Mouse (Mus musculus): ENCODE data around the gene Plcz1. TPM values are rescaled to one million over a fixed set of nuclear protein-coding genes. Genes with fewer than 3 reads are reported as not detected.

Plcz1 gene
- polyA plus RNA-seq, 1 experiment, result not detected

DNA sequence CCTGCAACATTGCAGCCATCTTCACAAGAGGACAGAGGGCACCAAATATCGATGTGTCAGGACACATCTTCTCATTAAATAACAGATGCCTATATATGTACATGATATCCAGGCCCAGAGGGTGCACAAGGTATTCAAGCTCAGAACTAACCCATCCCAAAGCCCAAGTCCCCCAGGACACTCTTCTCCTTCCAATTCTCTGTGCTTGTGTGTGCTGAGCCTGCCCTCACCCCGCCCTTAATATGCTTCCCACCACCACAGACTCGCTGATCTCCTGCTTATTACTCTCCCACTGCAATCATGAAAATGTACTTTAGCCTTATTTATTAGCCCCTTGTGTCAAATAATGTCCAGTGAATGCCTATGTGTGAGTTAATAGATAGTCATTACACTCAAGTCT is 76.4 kb downstream of the Plcz1 start:
- H3K36me3 ChIP-seq (ENCODE audit: control insufficient read depth), result no peaks in the 10 kb centered on the region
- no peak overlapping the region for H3K4me3 ChIP-seq (replicated peaks)
- TF ChIP-seq GATA1 (IDR thresholded peaks at IDR 0.05; ENCODE audit: low read length), result no peak
- TF ChIP-seq TAL1 (IDR thresholded peaks at IDR 0.05; ENCODE audit: low read length), result no peak
- H3K9me3 ChIP-seq (ENCODE audit: control insufficient read depth, low read length), result peaks cover 2% of the 10 kb centered on the region; the same call in 1 of the 2 replicates
- H3K27me3 ChIP-seq (ENCODE audit: control insufficient read depth), result no peaks in the 10 kb centered on the region
- H3K4me1 ChIP-seq (ENCODE audit: control insufficient read depth), result no peaks in the 10 kb centered on the region

DNA sequence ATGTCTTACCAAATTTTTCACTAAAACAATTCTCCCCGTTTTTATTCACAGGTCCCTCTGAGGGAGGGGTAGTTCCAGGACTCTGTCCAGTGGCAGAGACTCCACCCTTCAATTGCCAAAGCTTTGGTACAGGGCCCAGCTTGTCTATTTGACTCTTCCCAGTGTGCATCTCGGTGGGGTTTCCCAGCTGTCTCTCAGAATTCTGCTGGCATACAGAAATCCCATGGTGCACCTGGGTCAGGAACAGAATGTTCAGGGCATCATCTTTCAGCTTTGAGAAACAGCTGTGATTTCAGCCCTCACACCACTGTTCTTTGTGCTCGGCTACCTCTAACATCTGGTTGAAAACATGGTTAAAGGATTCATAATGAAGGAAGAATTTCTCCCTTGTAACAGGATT is 77.5 kb downstream of the Plcz1 start:
- no peaks in the 10 kb centered on the region for H3K36me3 ChIP-seq (ENCODE audit: control insufficient read depth)
- H3K4me1 ChIP-seq (ENCODE audit: control insufficient read depth), result no peaks in the 10 kb centered on the region
- no peaks in the 10 kb centered on the region for H3K27me3 ChIP-seq (ENCODE audit: control insufficient read depth)
- peaks cover 7% of the 10 kb centered on the region; the same call in 1 of the 2 replicates for H3K9me3 ChIP-seq (ENCODE audit: control insufficient read depth, low read length)
- H3K4me3 ChIP-seq (replicated peaks), result no peak overlapping the region
- no peak for TF ChIP-seq TAL1 (IDR thresholded peaks at IDR 0.05; ENCODE audit: low read length)
- no peak for TF ChIP-seq GATA1 (IDR thresholded peaks at IDR 0.05; ENCODE audit: low read length)

DNA sequence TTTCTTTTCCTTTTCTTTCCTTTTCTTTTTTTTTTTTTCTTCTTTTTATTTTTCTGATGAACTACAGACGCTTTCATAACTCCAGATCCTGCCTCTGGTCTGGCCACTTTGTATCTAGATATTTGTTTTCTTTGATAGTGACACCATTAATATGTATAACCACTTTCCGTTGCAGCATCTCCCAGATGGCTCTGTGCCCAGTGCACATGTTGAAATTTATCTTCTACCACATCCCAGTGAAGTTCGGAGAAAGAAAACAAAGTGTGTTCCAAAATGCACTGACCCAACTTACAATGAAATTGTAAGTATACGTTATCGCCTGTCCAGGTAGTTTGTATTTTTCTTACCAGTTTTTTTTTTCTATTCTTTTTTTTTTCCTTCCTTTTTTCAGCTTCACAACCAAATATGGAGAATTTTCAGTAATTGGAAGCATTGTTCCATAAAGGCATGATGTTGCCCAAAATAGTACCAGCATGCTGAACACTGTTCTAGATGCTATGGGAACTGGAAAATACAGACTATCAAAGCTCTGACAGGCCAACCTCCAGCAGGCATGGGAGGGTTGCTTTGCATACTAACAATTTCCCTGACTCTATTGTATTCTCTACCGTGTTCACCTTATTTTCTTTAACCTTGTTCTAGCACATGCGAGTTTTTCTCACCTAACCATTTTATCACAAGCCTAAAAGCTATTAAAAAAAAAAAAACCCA is 83.6 kb downstream of the Plcz1 start:
- no peaks in the 10 kb centered on the region for H3K27me3 ChIP-seq (ENCODE audit: control insufficient read depth)
- TF ChIP-seq TAL1 (IDR thresholded peaks at IDR 0.05; ENCODE audit: low read length) (no peak), GATA1 (IDR thresholded peaks at IDR 0.05; ENCODE audit: low read length) (no peak)
- H3K4me3 ChIP-seq (replicated peaks), result no peak overlapping the region
- H3K9me3 ChIP-seq (ENCODE audit: control insufficient read depth, low read length), result peaks cover 12% of the 10 kb centered on the region
- no peaks in the 10 kb centered on the region for H3K4me1 ChIP-seq (ENCODE audit: control insufficient read depth)
- H3K36me3 ChIP-seq (ENCODE audit: control insufficient read depth), result no peaks in the 10 kb centered on the region

DNA sequence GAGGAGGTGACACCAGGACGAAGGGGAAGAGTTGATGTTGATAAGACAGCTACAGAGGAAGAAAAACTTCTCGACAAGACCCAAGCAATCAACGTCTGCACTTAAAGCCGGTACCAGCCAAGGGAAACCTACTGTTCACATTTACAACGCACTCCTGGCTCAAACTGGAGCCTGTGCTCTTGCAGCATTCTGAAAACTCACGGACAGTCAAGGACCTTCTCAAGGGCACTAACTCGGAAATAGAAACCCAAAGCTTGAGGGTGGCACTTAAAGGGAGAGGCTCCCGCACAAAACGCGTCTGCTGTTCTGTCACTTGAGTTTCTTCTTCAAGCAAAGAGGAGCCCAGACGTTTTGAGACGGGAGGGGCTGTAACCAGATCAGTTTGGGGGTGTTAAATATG is 87.7 kb downstream of the Plcz1 start:
- TF ChIP-seq TAL1 (IDR thresholded peaks at IDR 0.05; ENCODE audit: low read length) (no peak), GATA1 (IDR thresholded peaks at IDR 0.05; ENCODE audit: low read length) (no peak)
- H3K27me3 ChIP-seq (ENCODE audit: control insufficient read depth), result no peaks in the 10 kb centered on the region
- no peak overlapping the region for H3K4me3 ChIP-seq (replicated peaks)
- H3K4me1 ChIP-seq (ENCODE audit: control insufficient read depth), result no peaks in the 10 kb centered on the region
- H3K9me3 ChIP-seq (ENCODE audit: control insufficient read depth, low read length), result peaks cover 9% of the 10 kb centered on the region
- no peaks in the 10 kb centered on the region for H3K36me3 ChIP-seq (ENCODE audit: control insufficient read depth)

DNA sequence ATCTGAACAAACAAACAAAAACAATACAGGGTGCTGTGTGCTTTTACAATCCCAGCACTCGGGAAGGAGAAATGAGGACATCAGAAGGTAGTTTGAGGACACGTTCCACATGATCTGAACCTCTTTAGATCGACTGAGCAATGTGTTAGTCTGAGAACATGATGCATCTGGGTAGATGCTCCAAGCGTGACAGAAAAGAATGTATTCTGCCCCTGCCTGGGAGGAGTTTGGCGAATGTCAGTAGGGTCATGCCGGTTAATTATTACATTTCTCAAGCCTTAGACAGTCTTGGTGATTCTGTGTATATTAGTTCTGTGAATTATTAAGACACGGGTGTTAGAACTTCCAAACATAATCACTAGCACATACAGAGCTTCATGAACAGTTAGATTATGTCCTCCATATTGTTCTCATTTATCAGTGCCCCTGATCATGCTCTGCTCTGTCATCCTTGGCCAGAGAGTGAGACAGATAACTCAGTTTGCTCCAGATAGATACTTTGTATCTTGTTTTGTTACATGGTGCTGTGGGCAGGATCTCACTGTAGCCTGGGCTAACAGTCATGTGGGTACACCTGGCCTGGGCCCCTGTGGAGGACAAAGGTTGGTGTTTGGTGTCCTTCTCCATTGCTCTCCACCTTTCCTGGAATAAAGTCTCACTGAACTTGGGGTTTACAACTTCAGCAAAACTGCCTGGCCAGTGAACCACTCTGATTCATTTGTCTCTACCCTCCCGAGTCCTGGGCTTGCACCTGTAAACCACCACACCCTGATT is 94.0 kb downstream of the Plcz1 start:
- Histone ChIP-seq H3K4me1 (ENCODE audit: control insufficient read depth) (no peaks in the 10 kb centered on the region), H3K4me3 (replicated peaks) (no peak overlapping the region), H3K27me3 (ENCODE audit: control insufficient read depth) (no peaks in the 10 kb centered on the region), H3K36me3 (ENCODE audit: control insufficient read depth) (no peaks in the 10 kb centered on the region), H3K9me3 (ENCODE audit: control insufficient read depth, low read length) (peaks cover 9% of the 10 kb centered on the region)
- no peak for TF ChIP-seq GATA1 (IDR thresholded peaks at IDR 0.05; ENCODE audit: low read length)
- no peak for TF ChIP-seq TAL1 (IDR thresholded peaks at IDR 0.05; ENCODE audit: low read length)

Other genes starting within 250 kb of the Plcz1 start
- not detected in 2 replicates for gene Capza3, start 205 bp downstream of the Plcz1 start, polyA plus RNA-seq (2012)